Mouse (Mus musculus): ENCODE results near the gene Stat5a.

Stat5a gene

GRCm38 (mm10) chr11:100858935-100859578 is at the start of gene Stat5a:
Gene Stat5a (plus strand): TSS chr11:100859351.
- DNase-seq: peak; percentile 99

- DNase-seq: peak; percentile 94
Observed at GRCm38 (mm10) chr11:100810516-100810915, 48.6 kb upstream of the Stat5a start.

- DNase-seq: no peak
Observed at GRCm38 (mm10) chr11:100811132-100811531, 48.0 kb upstream of the Stat5a start.

DNA sequence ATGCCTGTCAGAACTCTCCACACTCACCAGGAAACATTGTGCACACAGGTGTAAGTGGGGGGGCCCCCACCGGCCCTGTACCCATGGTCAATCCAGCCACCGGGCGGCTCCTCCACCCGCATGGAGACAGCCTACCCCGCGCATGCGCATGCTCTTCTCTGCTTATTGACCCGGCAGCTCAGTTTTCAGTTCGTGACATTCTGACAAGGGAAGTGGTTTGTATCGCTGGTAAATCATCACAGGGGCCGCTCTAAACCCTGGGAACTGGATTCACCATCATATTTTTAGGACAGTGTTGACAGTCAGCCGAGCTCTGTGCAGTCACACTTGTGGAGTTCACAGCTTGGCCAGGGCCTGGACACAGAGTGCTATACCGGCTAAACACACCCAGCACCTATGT is 44.7 kb upstream of the Stat5a start:
- DNase-seq: peak; percentile 98

GRCm38 (mm10) chr11:100816342-100816741 is 42.8 kb upstream of the Stat5a start:
- no peak for DNase-seq

GRCm38 (mm10) chr11:100816801-100817200 is 42.4 kb upstream of the Stat5a start:
- DNase-seq: no peak

- no peak for DNase-seq
Observed at GRCm38 (mm10) chr11:100817311-100817710, 41.8 kb upstream of the Stat5a start.

GRCm38 (mm10) chr11:100818359-100819012 is 40.7 kb upstream of the Stat5a start:
- no peak for DNase-seq

DNA sequence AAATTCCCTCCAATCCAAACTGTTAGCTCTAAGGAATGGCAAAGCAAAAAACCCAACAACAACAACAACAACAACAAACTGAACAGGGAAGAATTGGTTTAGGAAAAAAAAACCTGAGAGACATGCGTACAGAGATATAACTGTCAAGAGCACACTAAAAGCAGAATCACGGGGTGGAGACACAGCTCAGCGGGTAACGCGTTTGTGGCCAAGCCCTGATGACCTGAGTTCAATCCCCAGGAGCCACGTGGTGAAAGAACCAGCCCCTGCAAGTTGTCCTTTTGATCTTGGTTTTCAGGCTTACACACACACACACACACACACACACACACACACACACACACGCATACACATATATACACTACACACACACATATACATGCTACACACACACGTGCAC is 40.1 kb upstream of the Stat5a start:
- DNase-seq: no peak

- no peak for DNase-seq
Observed at GRCm38 (mm10) chr11:100819626-100820025, 39.5 kb upstream of the Stat5a start.

DNA sequence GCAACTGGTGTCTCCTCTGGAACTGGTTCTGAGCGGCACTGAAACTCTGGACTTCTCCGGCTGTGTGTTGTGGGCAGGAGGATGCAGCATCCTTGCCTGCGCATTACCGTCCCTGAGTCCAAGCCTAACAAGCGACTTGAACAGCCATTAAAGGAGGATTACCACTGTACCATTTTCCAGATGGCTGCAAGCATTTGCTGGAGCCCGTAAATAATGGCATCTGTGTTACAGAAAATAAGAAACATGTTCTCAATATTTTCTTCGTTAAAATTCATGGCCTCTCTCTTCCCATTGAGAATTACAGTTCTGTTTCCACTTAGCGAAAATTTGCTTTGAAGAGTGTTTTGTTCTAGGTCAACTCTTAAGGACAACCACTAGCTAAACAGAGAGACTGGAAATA is 39.1 kb upstream of the Stat5a start:
- DNase-seq: no peak

DNA sequence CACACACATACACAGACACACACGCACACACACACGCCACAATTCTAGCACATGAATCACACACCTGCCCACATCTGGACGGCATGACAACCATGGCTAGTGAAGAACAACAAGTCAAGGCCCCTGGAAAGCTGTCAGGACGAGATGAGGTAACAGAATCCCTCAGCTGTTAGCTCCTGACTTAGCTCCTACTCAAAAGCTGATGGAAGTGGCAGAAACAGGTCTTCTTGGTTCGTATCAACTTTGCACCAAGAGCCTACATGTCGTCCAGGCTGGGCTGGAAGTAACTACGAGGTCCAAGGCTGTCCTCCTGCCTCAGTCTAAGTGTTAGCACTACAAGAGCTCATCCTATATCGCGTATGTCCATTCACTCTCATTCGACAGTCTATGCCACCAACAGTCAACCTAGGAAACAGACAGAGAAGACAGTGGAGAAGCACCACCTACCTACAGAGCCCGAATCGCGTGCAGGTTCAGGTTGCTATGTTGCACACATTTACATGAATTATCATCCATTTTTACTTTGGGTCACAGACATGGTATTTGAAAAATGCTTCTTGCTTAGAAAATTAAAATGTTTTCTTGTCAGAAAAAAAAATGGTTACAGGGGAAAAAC is 37.4 kb upstream of the Stat5a start:
- no peak for DNase-seq

GRCm38 (mm10) chr11:100822365-100822764 is 36.8 kb upstream of the Stat5a start:
- DNase-seq: peak; percentile 98

GRCm38 (mm10) chr11:100823543-100824313 is 35.4 kb upstream of the Stat5a start:
- no peak for DNase-seq

GRCm38 (mm10) chr11:100824496-100824895 is 34.7 kb upstream of the Stat5a start:
- DNase-seq: no peak

GRCm38 (mm10) chr11:100825451-100825850 is 33.7 kb upstream of the Stat5a start:
- no peak for DNase-seq

DNA sequence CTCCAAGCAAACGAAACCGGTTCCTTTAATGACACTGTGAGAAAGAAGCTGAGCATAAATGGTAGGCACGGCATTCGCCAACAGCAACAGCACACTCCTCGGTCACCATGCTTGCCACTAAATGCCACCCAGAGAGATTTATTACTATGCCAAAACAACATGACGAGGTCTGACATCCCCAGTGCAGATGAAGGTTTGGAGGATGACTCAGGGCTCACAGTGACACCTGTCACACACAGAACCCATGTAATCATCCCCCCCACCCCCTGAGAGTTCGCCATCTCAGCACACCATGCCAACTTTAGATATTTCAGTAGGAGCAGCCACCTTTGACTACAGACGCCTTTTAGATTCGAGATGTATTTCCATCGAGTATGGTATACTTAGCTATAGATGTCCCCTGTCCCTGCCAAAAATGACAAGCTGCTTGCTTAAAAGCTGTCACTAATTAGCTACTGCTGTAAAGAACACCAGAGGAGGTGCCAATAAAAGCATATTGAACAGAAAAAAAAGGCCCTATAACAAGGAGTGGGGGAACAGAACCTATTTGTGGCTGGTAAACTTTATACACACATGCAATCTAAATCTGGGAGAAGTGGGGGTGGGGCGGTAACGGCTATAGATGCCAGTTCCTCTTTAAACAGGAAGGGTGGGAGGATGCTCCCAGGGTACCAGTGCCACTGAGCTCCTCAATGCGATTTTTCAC is 32.8 kb upstream of the Stat5a start:
- peak; percentile 94 for DNase-seq

- peak; percentile 95 for DNase-seq
Observed at GRCm38 (mm10) chr11:100828676-100829151, 30.4 kb upstream of the Stat5a start.

DNA sequence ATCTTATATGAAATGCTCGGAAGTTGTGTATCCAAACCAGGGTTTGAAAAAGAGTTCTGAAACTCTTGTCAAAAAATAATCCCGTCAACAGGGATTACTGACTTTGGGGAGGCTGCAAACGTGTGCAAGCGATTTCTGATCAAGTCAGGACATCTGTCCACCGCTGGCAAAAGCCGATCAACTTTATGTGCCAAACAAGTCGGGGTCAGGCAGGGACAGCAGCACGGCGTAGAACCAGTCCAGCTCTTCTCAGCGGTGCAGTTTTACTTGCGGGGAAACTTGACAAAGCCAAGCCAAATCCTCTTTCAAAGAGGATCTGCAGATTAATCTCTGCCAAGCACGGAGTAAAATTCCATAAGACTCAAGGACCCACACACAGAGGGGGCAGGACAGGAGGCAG is 29.5 kb upstream of the Stat5a start:
- DNase-seq: no peak

GRCm38 (mm10) chr11:100831396-100831795 is 27.8 kb upstream of the Stat5a start:
- DNase-seq: no peak

GRCm38 (mm10) chr11:100833466-100833865 is 25.7 kb upstream of the Stat5a start:
- DNase-seq: no peak

GRCm38 (mm10) chr11:100836923-100837702 is 22.0 kb upstream of the Stat5a start:
- DNase-seq: no peak

Measured in heart, adult 11 months (tissue).